Mouse (Mus musculus): ENCODE results near the gene Sgsm2. TPM values are rescaled to one million over a fixed set of nuclear protein-coding genes. Genes with fewer than 3 reads are reported as not detected.
A peak's percentile ranks its signal among the peaks of the same experiment; 100 is the strongest.

Gene Sgsm2
- polyA plus RNA-seq, 1 experiment from 2014 or later, result 25.1 TPM

GRCm38 (mm10) chr11:74919249-74919648 is 22.4 kb upstream of the Sgsm2 start:
- H3K36me3 ChIP-seq (ENCODE audit: control insufficient read depth, insufficient read depth, low read length), result peaks cover 13% of the 10 kb centered on the region
- peaks cover 1% of the 10 kb centered on the region for H3K4me1 ChIP-seq (ENCODE audit: control insufficient read depth, insufficient read depth, low read depth, low read length)
- H3K4me2 ChIP-seq (ENCODE audit: low read length), result no peak overlapping the region
- H3K27ac ChIP-seq (ENCODE audit: low read depth, low read length), result no peak overlapping the region
- H3K27me3 ChIP-seq (replicated peaks; ENCODE audit: control insufficient read depth, insufficient read depth, low read length), result no peaks in the 10 kb centered on the region
- H3K4me3 ChIP-seq (ENCODE audit: low read length), result no peak overlapping the region
- H3K9ac ChIP-seq (ENCODE audit: low read depth, low read length), result no peak overlapping the region
- H3K9me3 ChIP-seq (ENCODE audit: control insufficient read depth, low read length), result no peaks in the 10 kb centered on the region
- ATAC-seq, result no peak
- 82% methylated on average over 6 of the region's 6 CpGs for WGBS

DNA sequence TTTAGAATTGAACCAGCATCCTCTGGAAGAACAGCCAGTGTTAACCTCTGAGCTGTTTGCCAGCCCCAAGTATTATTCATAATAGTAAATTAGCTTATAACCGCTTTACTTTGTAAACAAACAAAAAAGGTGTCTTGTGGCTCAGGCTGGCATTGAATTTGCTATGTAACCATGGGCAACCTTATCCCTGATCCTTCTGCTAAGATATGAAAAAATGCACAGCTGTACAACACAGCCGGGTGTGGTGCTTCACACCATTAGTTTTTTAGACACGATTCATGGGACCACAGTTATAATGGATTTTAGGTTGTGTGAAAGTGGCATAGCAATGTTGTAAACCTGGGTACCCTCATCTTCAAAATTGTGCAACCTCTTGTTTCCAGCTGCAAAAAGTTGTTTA is 15.6 kb upstream of the Sgsm2 start:
- no peak overlapping the region for H3K9ac ChIP-seq (ENCODE audit: low read depth, low read length)
- no peaks in the 10 kb centered on the region for H3K9me3 ChIP-seq (ENCODE audit: control insufficient read depth, low read length)
- WGBS, result 90% methylated on average over 3 of the region's 3 CpGs
- ATAC-seq, result no peak
- H3K4me3 ChIP-seq (ENCODE audit: low read length), result no peak overlapping the region
- H3K4me2 ChIP-seq (ENCODE audit: low read length), result no peak overlapping the region
- H3K4me1 ChIP-seq (ENCODE audit: control insufficient read depth, insufficient read depth, low read depth, low read length), result no peaks in the 10 kb centered on the region
- peaks cover 15% of the 10 kb centered on the region for H3K36me3 ChIP-seq (ENCODE audit: control insufficient read depth, insufficient read depth, low read length)
- H3K27me3 ChIP-seq (replicated peaks; ENCODE audit: control insufficient read depth, insufficient read depth, low read length), result no peaks in the 10 kb centered on the region
- H3K27ac ChIP-seq (ENCODE audit: low read depth, low read length), result no peak overlapping the region

DNA sequence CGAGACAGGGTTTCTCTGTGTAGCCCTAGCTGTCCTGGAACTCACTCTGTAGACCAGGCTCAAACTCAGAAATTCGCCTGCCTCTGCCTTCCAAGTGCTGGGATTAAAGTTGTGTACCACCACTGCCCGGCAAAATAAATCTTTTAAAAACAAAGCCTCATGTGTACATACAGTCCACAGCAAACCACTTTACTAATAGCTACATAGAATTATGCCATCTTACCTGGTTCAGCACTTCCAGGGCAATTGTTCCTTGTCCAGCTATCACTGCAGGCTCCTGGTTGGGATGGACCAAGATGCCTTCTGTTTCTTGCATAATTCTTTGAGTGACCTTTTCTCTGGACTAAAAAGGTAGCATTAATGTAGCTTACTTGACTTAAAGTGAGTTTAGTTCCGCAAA is 13.1 kb upstream of the Sgsm2 start:
- Histone ChIP-seq H3K9ac (ENCODE audit: low read depth, low read length) (no peak overlapping the region), H3K36me3 (ENCODE audit: control insufficient read depth, insufficient read depth, low read length) (peaks cover 37% of the 10 kb centered on the region), H3K9me3 (ENCODE audit: control insufficient read depth, low read length) (no peaks in the 10 kb centered on the region), H3K4me2 (ENCODE audit: low read length) (no peak overlapping the region), H3K27ac (ENCODE audit: low read depth, low read length) (no peak overlapping the region), H3K27me3 (replicated peaks; ENCODE audit: control insufficient read depth, insufficient read depth, low read length) (no peaks in the 10 kb centered on the region), H3K4me1 (ENCODE audit: control insufficient read depth, insufficient read depth, low read depth, low read length) (no peaks in the 10 kb centered on the region), H3K4me3 (ENCODE audit: low read length) (no peak overlapping the region)
- no peak for ATAC-seq
- WGBS, result 92% methylated on average over 4 of the region's 4 CpGs

DNA sequence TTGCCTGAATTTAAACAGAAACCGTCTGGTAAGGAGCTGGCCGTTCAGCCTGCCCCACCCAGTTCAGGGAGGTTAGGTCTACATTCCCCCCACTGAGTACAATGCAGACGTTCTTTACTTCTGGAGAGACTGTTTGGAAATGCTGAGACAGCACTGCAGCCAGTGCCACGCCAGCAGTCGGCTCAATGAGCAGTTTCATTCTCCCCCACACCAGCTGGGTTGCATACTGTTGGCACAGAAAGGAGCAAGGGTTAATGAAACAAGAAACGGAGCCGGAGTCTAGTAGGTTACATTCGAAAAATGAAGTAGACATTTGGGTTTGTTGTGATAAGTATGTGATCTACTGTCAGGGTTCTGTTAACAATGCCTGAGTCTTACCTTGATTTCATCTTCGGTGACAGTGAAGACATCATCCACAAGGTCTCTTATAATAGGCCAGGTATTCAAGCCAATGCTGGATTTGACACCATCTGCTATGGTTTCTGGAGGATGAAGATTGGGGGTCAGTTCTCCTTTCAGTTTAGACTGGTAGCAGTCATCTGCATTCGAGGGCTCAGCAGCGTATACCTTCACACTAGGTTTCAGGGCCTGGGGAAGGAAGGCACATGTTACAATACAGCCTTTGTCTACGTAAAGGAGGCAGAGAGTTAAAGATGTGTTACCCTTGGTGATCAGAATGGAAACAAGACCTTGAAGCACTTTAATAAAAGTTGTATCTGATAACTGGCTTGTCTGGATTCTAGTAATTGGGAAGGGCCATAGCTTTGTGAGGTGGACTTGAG is 11.9 kb upstream of the Sgsm2 start:
- WGBS, result 77% methylated on average over 12 of the region's 12 CpGs
- Histone ChIP-seq H3K9me3 (ENCODE audit: control insufficient read depth, low read length) (no peaks in the 10 kb centered on the region), H3K36me3 (ENCODE audit: control insufficient read depth, insufficient read depth, low read length) (peaks cover 48% of the 10 kb centered on the region), H3K27ac (ENCODE audit: low read depth, low read length) (no peak overlapping the region), H3K4me3 (ENCODE audit: low read length) (no peak overlapping the region), H3K27me3 (replicated peaks; ENCODE audit: control insufficient read depth, insufficient read depth, low read length) (no peaks in the 10 kb centered on the region), H3K4me1 (ENCODE audit: control insufficient read depth, insufficient read depth, low read depth, low read length) (no peaks in the 10 kb centered on the region), H3K4me2 (ENCODE audit: low read length) (no peak overlapping the region), H3K9ac (ENCODE audit: low read depth, low read length) (no peak overlapping the region)
- ATAC-seq, result no peak

- Histone ChIP-seq H3K4me3 (ENCODE audit: low read length) (no peak overlapping the region), H3K4me2 (ENCODE audit: low read length) (no peak overlapping the region), H3K27ac (ENCODE audit: low read depth, low read length) (no peak overlapping the region), H3K9me3 (ENCODE audit: control insufficient read depth, low read length) (no peaks in the 10 kb centered on the region), H3K4me1 (ENCODE audit: control insufficient read depth, insufficient read depth, low read depth, low read length) (no peaks in the 10 kb centered on the region), H3K9ac (ENCODE audit: low read depth, low read length) (no peak overlapping the region), H3K27me3 (replicated peaks; ENCODE audit: control insufficient read depth, insufficient read depth, low read length) (no peaks in the 10 kb centered on the region), H3K36me3 (ENCODE audit: control insufficient read depth, insufficient read depth, low read length) (peaks cover 56% of the 10 kb centered on the region)
- 96% methylated on average over 6 of the region's 6 CpGs for WGBS
- no peak for ATAC-seq
Observed at GRCm38 (mm10) chr11:74907850-74908249, 11.0 kb upstream of the Sgsm2 start.

- Histone ChIP-seq H3K4me2 (ENCODE audit: low read length) (no peak overlapping the region), H3K27ac (ENCODE audit: low read depth, low read length) (no peak overlapping the region), H3K36me3 (ENCODE audit: control insufficient read depth, insufficient read depth, low read length) (peaks cover 70% of the 10 kb centered on the region), H3K9me3 (ENCODE audit: control insufficient read depth, low read length) (no peaks in the 10 kb centered on the region), H3K27me3 (replicated peaks; ENCODE audit: control insufficient read depth, insufficient read depth, low read length) (no peaks in the 10 kb centered on the region), H3K9ac (ENCODE audit: low read depth, low read length) (no peak overlapping the region), H3K4me1 (ENCODE audit: control insufficient read depth, insufficient read depth, low read depth, low read length) (peaks cover 10% of the 10 kb centered on the region), H3K4me3 (ENCODE audit: low read length) (no peak overlapping the region)
- 96% methylated on average over 5 of the region's 5 CpGs for WGBS
- ATAC-seq, result no peak
Observed at GRCm38 (mm10) chr11:74902416-74902815, 5.6 kb upstream of the Sgsm2 start.

- Histone ChIP-seq H3K9me3 (ENCODE audit: control insufficient read depth, low read length) (no peaks in the 10 kb centered on the region), H3K4me2 (ENCODE audit: low read length) (no peak overlapping the region), H3K27ac (ENCODE audit: low read depth, low read length) (no peak overlapping the region), H3K9ac (ENCODE audit: low read depth, low read length) (no peak overlapping the region), H3K4me3 (ENCODE audit: low read length) (no peak overlapping the region), H3K4me1 (ENCODE audit: control insufficient read depth, insufficient read depth, low read depth, low read length) (peaks cover 10% of the 10 kb centered on the region), H3K27me3 (replicated peaks; ENCODE audit: control insufficient read depth, insufficient read depth, low read length) (no peaks in the 10 kb centered on the region), H3K36me3 (ENCODE audit: control insufficient read depth, insufficient read depth, low read length) (peaks cover 62% of the 10 kb centered on the region)
- WGBS, result 92% methylated on average over 6 of the region's 6 CpGs
- no peak for ATAC-seq
Observed at GRCm38 (mm10) chr11:74901555-74901954, 4.7 kb upstream of the Sgsm2 start.

GRCm38 (mm10) chr11:74898517-74898827 is 1.6 kb upstream of the Sgsm2 start:
- H3K27me3 ChIP-seq (replicated peaks; ENCODE audit: control insufficient read depth, insufficient read depth, low read length), result no peaks in the 10 kb centered on the region
- peak overlapping the region; percentile 59 for H3K4me2 ChIP-seq (ENCODE audit: low read length)
- H3K36me3 ChIP-seq (ENCODE audit: control insufficient read depth, insufficient read depth, low read length), result peaks cover 35% of the 10 kb centered on the region
- WGBS, result 0% methylated on average over 7 of the region's 7 CpGs
- peak overlapping the region; percentile 62 for H3K4me3 ChIP-seq (ENCODE audit: low read length)
- no peak for ATAC-seq
- H3K9ac ChIP-seq (ENCODE audit: low read depth, low read length), result peak overlapping the region; percentile 91
- H3K27ac ChIP-seq (ENCODE audit: low read depth, low read length), result no peak overlapping the region
- H3K9me3 ChIP-seq (ENCODE audit: control insufficient read depth, low read length), result no peaks in the 10 kb centered on the region
- peaks cover 23% of the 10 kb centered on the region for H3K4me1 ChIP-seq (ENCODE audit: control insufficient read depth, insufficient read depth, low read depth, low read length)

DNA sequence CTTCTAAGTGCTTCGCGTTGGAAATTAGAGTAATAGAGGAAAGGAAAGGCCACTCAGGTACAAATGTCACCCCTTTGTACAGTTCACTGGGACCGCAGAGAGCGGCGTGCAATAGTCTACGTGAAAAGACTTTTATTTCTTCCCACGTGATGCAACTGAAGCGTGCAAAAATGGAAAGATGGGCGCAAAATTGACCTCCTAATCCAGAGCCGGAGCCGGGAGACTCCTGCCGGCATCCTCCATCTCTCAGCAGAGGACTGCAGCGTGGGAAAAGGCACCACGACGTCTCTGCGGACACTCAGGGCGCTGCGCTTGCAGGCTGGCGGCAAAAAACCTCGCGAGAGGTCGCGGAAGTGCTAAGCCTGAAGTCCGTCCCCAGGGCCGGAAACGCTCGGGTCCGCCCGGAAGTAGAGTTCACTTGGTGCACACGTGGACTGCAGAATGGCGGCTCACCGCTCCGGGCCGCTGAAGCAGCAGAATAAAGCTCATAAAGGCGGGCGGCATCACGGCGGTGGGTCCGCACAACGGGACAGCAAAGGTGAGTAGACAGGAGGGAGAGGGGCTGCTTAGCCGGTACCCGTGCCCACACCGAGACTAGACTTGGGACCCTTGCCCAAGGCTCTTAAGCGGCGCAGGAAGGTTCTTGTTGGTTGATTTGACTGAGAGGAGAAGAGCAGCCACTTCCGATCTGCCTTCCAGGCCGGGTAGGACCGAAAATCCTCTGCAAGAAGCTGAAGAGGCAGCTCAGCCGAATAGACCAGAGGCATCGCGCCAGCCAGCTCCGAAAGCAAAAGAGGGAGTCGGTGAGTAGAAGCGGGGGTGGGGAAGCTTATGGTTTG is 1.0 kb upstream of the Sgsm2 start, which contains the start of gene Tsr1:
Tsr1 (plus strand) TSS at position 394 of the 839 bp plus-strand sequence.
- peak within 1 kb of the TSS; percentile 59 for H3K4me2 ChIP-seq (ENCODE audit: low read length)
- peaks cover 30% of the 10 kb centered on the region for H3K36me3 ChIP-seq (ENCODE audit: control insufficient read depth, insufficient read depth, low read length)
- peak; percentile 91 for ATAC-seq
- peak within 1 kb of the TSS; percentile 91 for H3K9ac ChIP-seq (ENCODE audit: low read depth, low read length)
- H3K4me1 ChIP-seq (ENCODE audit: control insufficient read depth, insufficient read depth, low read depth, low read length), result peaks cover 23% of the 10 kb centered on the region
- no peaks in the 10 kb centered on the region for H3K9me3 ChIP-seq (ENCODE audit: control insufficient read depth, low read length)
- under 1% methylated on average over 54 of the region's 54 CpGs for WGBS
- H3K27ac ChIP-seq (ENCODE audit: low read depth, low read length), result peak within 1 kb of the TSS; percentile 86
- peak within 1 kb of the TSS; percentile 62 for H3K4me3 ChIP-seq (ENCODE audit: low read length)
- no peaks in the 10 kb centered on the region for H3K27me3 ChIP-seq (replicated peaks; ENCODE audit: control insufficient read depth, insufficient read depth, low read length)

All from hindbrain, embryonic 16.5 days (tissue).